Mouse (Mus musculus): Measurements from ENCODE around the gene Slc24a2. TPM values are rescaled to one million over a fixed set of nuclear protein-coding genes. Genes with fewer than 3 reads are reported as not detected.

Slc24a2 gene
- total and polyA plus RNA-seq, 3 experiments, result not detected

DNA sequence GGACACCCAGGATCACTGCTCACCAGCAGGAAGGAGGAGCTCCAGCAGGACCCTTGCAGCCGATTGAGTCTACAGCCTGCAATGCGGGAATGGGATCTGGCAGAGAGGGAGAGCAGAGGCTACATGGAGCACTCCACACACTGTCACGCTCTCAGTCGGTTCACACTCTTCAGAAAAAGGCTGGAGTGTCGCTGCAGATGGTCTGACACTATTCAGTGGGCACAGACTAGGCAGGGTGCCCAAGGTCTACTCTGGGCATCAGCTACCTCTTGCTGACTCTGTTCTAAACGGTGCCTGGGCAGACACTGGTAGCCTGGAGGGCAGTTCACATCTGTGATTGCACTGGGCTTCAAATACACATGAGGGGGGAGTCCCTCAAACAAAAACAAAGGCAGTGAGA is 141.6 kb downstream of the Slc24a2 start:
- Histone ChIP-seq H3K27ac (ENCODE audit: control insufficient read depth, low read depth, low read length) (no peak overlapping the region), H3K4me1 (ENCODE audit: control insufficient read depth in 1 of 2, insufficient read depth in 2 of 2, low read length in 2 of 2) (no peaks in the 10 kb centered on the region), H3K27me3 (ENCODE audit: control insufficient read depth in 1 of 2, insufficient read depth in 2 of 2, low read length in 2 of 2) (no peaks in the 10 kb centered on the region), H3K79me2 (ENCODE audit: control insufficient read depth, insufficient read depth, low read length, poor library complexity) (no peaks in the 10 kb centered on the region), H3K4me3 (ENCODE audit: control insufficient read depth in 1 of 2, insufficient read depth in 1 of 2, low read depth in 2 of 2, low read length in 2 of 2) (no peak overlapping the region), H3K9me3 (replicated peaks; ENCODE audit: insufficient read depth, low read length) (no peaks in the 10 kb centered on the region), H3K36me3 (ENCODE audit: control insufficient read depth in 1 of 2, insufficient read depth in 2 of 2, low read length in 2 of 2) (no peaks in the 10 kb centered on the region), H3K9ac (ENCODE audit: control insufficient read depth, low read depth, low read length, poor library complexity, severe bottlenecking) (no peak overlapping the region)
- TF ChIP-seq MXI1 (IDR thresholded peaks at IDR 0.05; ENCODE audit: low read depth, low read length) (no peak), BHLHE40 (IDR thresholded peaks at IDR 0.05; ENCODE audit: borderline replicate concordance, low read depth, low read length) (no peak), SIN3A (IDR thresholded peaks at IDR 0.05; ENCODE audit: low read length) (no peak), MAFK (IDR thresholded peaks at IDR 0.05; ENCODE audit: borderline replicate concordance, low read depth, low read length) (no peak), POLR2AphosphoS5 (IDR thresholded peaks at IDR 0.05; ENCODE audit: borderline replicate concordance, low read depth, low read length) (no peak), E2F4 (IDR thresholded peaks at IDR 0.05; ENCODE audit: borderline replicate concordance, low read depth, low read length) (no peak), MEF2A (IDR thresholded peaks at IDR 0.05; ENCODE audit: extremely low read depth, insufficient replicate concordance, low read depth, low read length, poor library complexity, severe bottlenecking) (no peak), SMC3 (IDR thresholded peaks at IDR 0.05; ENCODE audit: low read depth, low read length) (no peak)
- no peak for DNase-seq (ENCODE audit: low read depth, low spot score)

- TF ChIP-seq POLR2A (IDR thresholded peaks at IDR 0.05; ENCODE audit: control insufficient read depth in 1 of 2, insufficient read depth in 1 of 2, low read depth in 1 of 2, low read length in 2 of 2, poor library complexity in 1 of 2), result no peak
- TF ChIP-seq JUND (IDR thresholded peaks at IDR 0.05; ENCODE audit: low read depth, low read length), result no peak
- no peak for TF ChIP-seq BHLHE40 (IDR thresholded peaks at IDR 0.05; ENCODE audit: borderline replicate concordance, low read depth, low read length)
- no peak for TF ChIP-seq USF2 (IDR thresholded peaks at IDR 0.05; ENCODE audit: borderline replicate concordance in 1 of 2, insufficient read depth in 1 of 2, low read depth in 1 of 2, low read length in 2 of 2)
- no peak for TF ChIP-seq TAL1 (IDR thresholded peaks at IDR 0.05; ENCODE audit: low read length)
- H3K4me3 ChIP-seq (ENCODE audit: control insufficient read depth in 1 of 2, insufficient read depth in 1 of 2, low read depth in 2 of 2, low read length in 2 of 2), result no peak overlapping the region
- no peaks in the 10 kb centered on the region for H3K79me2 ChIP-seq (ENCODE audit: control insufficient read depth, insufficient read depth, low read length, poor library complexity)
- H3K9me3 ChIP-seq (replicated peaks; ENCODE audit: insufficient read depth, low read length), result no peaks in the 10 kb centered on the region
- H3K27ac ChIP-seq (ENCODE audit: control insufficient read depth, low read depth, low read length), result no peak overlapping the region
- no peaks in the 10 kb centered on the region for H3K27me3 ChIP-seq (ENCODE audit: control insufficient read depth in 1 of 2, insufficient read depth in 2 of 2, low read length in 2 of 2)
- H3K36me3 ChIP-seq (ENCODE audit: control insufficient read depth in 1 of 2, insufficient read depth in 2 of 2, low read length in 2 of 2), result no peaks in the 10 kb centered on the region
- no peak for DNase-seq (ENCODE audit: low read depth, low spot score)
- H3K9ac ChIP-seq (ENCODE audit: control insufficient read depth, low read depth, low read length, poor library complexity, severe bottlenecking), result no peak overlapping the region
- H3K4me1 ChIP-seq (ENCODE audit: control insufficient read depth in 1 of 2, insufficient read depth in 2 of 2, low read length in 2 of 2), result no peaks in the 10 kb centered on the region
These were observed 142.7 kb downstream of the Slc24a2 start for GRCm38 (mm10) chr4:87087597-87087996.

DNA sequence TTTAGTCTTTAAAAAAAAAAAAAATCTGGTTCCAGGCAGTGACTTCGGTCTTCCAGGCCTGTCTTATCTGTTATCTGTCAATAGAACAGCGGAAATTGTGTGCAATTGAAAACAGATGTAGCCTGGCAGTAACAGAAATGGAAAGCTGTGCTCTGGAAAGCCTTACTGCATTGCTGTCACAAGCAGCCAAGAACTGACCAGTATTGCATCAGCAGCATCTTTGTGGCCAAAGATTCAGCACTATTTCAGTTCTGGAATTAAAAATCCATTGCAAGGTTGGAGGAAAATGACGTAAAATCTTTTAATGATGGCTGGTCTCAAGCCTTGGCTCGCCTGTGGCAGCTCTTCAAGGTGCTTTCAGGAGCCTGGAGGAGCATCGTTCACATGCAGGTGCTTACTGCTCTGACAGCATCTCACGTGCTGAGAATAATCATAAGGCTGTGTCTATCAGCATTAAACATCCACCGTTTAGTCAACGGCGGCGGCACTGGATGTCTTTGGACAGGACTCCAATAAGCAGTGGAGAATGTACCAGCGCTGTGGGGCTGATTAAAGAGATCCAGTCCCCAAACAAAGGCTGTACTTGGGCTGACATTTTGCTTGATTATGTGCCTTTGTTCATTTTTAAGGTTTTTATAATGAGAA is 143.2 kb downstream of the Slc24a2 start:
- H3K27ac ChIP-seq (ENCODE audit: control insufficient read depth, low read depth, low read length), result no peak overlapping the region
- no peaks in the 10 kb centered on the region for H3K36me3 ChIP-seq (ENCODE audit: control insufficient read depth in 1 of 2, insufficient read depth in 2 of 2, low read length in 2 of 2)
- no peaks in the 10 kb centered on the region for H3K4me1 ChIP-seq (ENCODE audit: control insufficient read depth in 1 of 2, insufficient read depth in 2 of 2, low read length in 2 of 2)

More for the DNA sequence above, 143.2 kb downstream of the Slc24a2 start:
- Histone ChIP-seq H3K27me3 (ENCODE audit: control insufficient read depth in 1 of 2, insufficient read depth in 2 of 2, low read length in 2 of 2) (no peaks in the 10 kb centered on the region), H3K79me2 (ENCODE audit: control insufficient read depth, insufficient read depth, low read length, poor library complexity) (no peaks in the 10 kb centered on the region), H3K4me3 (ENCODE audit: control insufficient read depth in 1 of 2, insufficient read depth in 1 of 2, low read depth in 2 of 2, low read length in 2 of 2) (no peak overlapping the region), H3K9ac (ENCODE audit: control insufficient read depth, low read depth, low read length, poor library complexity, severe bottlenecking) (no peak overlapping the region), H3K9me3 (replicated peaks; ENCODE audit: insufficient read depth, low read length) (no peaks in the 10 kb centered on the region)
- no peak for DNase-seq (ENCODE audit: low read depth, low spot score)
- TF ChIP-seq RCOR1 (IDR thresholded peaks at IDR 0.05; ENCODE audit: low read depth, low read length), result no peak
- TF ChIP-seq ETS1 (IDR thresholded peaks at IDR 0.05; ENCODE audit: low read depth, low read length), result no peak
- TF ChIP-seq JUND (IDR thresholded peaks at IDR 0.05; ENCODE audit: low read depth, low read length), result no peak
- no peak for TF ChIP-seq USF2 (IDR thresholded peaks at IDR 0.05; ENCODE audit: borderline replicate concordance in 1 of 2, insufficient read depth in 1 of 2, low read depth in 1 of 2, low read length in 2 of 2)
- TF ChIP-seq MAZ (IDR thresholded peaks at IDR 0.05; ENCODE audit: low read depth, low read length), result no peak

All from MEL (cell line).